Mouse (Mus musculus): ENCODE results near the gene Fam24a. TPM values are rescaled to one million over a fixed set of nuclear protein-coding genes. Genes with fewer than 3 reads are reported as not detected.
A peak's percentile ranks its signal among the peaks of the same experiment; 100 is the strongest.

Fam24a gene
- polyA plus RNA-seq, 1 experiment from 2014 or later, result not detected

DNA sequence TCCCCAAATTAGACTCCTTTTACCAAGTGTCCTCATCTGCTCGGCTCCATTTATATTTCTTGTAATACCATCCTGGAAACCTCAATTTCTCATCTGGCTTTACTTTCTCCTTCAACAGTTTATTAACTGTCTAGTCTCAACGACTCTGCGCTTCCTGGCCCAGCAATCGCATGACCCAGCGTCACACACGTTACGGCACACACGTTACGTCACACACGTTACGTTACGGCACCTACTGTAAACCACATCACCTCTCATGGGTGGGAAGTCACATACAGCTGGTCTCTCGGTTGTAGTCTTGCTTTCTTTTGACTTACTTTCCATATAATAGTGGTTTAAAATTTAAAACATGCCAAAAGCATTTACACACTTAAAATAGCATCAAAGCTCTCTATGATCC, 22.4 kb downstream of the Fam24a start:
- Histone ChIP-seq H3K36me3 (peaks cover 93% of the 10 kb centered on the region), H3K27me3 (ENCODE audit: low read depth, poor library complexity, severe bottlenecking) (no peaks in the 10 kb centered on the region), H3K9me3 (replicated peaks) (no peaks in the 10 kb centered on the region), H3K4me1 (peaks cover 3% of the 10 kb centered on the region), H3K27ac (replicated peaks) (no peak overlapping the region), H3K4me3 (no peak overlapping the region)
- WGBS, result 96% methylated on average over 13 of the region's 13 CpGs
- no peak for DNase-seq (ENCODE audit: low spot score)

DNA sequence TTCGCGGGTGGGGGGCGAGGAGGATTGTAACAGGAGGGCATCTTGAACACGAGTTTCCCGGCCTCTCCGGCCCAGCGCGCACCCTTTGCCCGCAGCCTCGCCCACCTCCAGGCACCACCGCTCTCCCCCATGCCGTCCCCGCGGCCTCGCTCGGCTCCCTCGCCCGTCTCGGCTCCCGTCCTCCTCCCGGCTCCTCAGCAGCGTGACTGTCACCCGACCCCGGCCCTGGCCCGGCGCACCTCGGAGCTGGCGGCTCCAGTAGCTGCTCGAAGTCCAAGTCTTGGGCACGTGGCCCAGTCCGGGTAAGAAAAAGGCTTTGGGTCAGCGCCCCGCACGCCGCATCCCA, 28.6 kb downstream of the Fam24a start:
- WGBS, result under 1% methylated on average over 35 of the region's 35 CpGs
- DNase-seq (ENCODE audit: low spot score), result no peak
- Histone ChIP-seq H3K27me3 (ENCODE audit: low read depth, poor library complexity, severe bottlenecking) (peaks cover 7% of the 10 kb centered on the region; the same call in 1 of the 2 replicates), H3K9me3 (replicated peaks) (no peaks in the 10 kb centered on the region), H3K4me3 (peak overlapping the region; percentile 89), H3K36me3 (peaks cover 38% of the 10 kb centered on the region), H3K27ac (replicated peaks) (peak overlapping the region; percentile 94), H3K4me1 (peaks cover 22% of the 10 kb centered on the region)

DNA sequence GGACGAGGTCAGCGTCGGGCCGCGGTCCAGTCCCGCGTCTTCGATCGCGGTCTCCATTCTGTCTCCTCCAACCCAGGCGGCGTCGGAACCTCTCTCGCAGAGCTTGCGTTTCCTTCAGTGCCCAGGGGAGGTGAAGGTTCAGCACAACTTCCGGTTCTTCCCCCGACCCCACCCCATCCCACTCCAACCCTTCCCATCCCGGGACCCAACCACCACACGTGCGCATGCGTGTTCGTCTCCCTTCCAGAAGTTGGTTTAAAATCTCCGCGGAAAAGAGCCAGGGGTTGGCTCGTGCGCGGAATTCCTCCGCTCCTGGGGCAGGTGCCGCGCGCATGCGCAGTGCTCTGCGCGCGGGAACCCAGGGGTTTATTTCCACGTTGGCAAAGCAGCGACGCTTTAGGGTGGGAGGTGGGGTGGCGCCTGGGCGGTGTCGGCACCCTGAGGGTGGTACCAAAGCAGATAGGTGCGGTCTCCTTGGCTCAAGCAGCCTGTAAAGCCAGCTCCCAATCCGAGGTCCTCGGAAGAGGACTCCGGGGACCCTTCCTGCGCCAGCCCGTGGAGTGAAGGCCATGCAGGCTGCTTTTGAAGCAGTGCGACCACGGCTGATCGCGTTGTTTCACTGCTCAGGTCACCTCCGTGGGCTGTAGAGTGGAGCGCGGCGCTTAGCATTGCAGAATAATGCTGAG, 29.1 kb downstream of the Fam24a start, which contains the start of gene 2310057M21Rik:
2310057M21Rik (minus strand) TSS at position 145 of the 686 bp plus-strand sequence.
- WGBS, result under 1% methylated on average over 55 of the region's 55 CpGs
- H3K27ac ChIP-seq (replicated peaks), result peak within 1 kb of the TSS; percentile 94

DNA sequence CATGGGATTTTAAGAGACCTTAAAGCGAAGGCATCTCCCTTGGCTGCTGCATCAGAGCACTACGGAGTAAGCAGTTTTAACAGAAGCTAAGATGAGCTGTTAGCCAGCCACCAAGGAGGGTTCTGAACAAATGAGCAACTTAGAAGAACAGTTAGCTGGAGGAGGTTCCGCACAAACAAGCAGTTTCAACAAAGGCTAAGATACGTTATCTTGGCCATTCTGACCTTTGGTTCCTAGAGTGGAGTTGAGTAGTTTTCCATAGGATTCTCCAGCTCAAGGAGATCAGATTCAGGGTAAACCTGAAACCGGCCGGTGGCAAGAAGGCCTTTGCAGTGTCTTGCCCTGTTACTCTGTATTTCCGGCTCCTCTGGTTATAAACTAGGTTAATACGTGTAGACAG, 30.5 kb downstream of the Fam24a start:
- 94% methylated on average over 8 of the region's 8 CpGs for WGBS
- Histone ChIP-seq H3K27ac (replicated peaks) (no peak overlapping the region), H3K27me3 (ENCODE audit: low read depth, poor library complexity, severe bottlenecking) (peaks cover 7% of the 10 kb centered on the region; the same call in 1 of the 2 replicates), H3K4me3 (no peak overlapping the region), H3K9me3 (replicated peaks) (no peaks in the 10 kb centered on the region), H3K4me1 (peaks cover 22% of the 10 kb centered on the region), H3K36me3 (peaks cover 19% of the 10 kb centered on the region)
- no peak for DNase-seq (ENCODE audit: low spot score)

More for the DNA sequence above, 29.1 kb downstream of the Fam24a start, which contains the start of gene 2310057M21Rik:
- Histone ChIP-seq H3K4me3 (peak within 1 kb of the TSS; percentile 89), H3K4me1 (peaks cover 22% of the 10 kb centered on the region), H3K36me3 (peaks cover 33% of the 10 kb centered on the region), H3K27me3 (ENCODE audit: low read depth, poor library complexity, severe bottlenecking) (peaks cover 7% of the 10 kb centered on the region; the same call in 1 of the 2 replicates), H3K9me3 (replicated peaks) (no peaks in the 10 kb centered on the region)
- DNase-seq (ENCODE audit: low spot score), result peak; percentile 95

DNA sequence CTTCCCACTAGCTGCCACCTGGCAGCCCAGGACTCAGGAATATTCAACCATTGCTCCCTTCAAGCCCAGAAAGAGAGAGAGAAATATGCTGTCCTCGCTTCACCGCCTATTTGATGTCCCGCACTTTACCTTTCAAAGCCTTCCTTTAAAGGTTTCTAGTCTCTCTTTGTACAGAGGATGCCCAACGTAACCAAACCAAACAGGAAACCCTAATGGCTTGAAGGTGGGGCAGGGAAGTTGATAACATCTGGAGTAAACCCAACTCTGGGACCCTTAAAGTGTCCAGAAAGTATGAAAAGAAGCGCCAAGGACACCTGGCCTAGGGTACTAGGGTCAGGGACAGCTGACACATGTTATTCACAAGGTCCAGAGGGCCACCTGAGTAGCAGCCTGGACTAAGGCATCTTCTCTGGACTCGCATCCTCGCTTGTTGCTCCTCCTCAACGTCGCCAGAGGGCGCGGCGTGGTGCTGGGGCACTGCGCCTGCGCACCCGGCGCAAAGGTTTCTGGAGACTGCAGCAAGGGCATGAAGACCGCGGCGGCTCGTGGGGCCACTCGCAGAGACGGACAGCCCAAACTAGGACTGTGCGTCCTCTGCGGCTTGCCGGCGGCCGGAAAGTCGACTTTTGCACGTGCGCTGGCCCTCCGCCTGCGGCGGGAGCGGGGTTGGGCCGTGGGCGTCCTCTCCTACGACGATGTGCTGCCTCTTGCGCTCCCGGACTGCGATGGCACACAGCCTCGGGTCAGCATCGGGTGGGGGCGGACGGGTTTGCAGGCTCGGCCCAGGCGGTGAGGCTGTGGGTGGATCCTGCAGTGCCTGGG, 37.2 kb downstream of the Fam24a start, which contains the start of gene Pstk:
Pstk (plus strand) TSS at position 494 of the 822 bp plus-strand sequence.
- H3K36me3 ChIP-seq, result peaks cover 12% of the 10 kb centered on the region
- peak; percentile 91 for DNase-seq (ENCODE audit: low spot score)
- H3K9me3 ChIP-seq (replicated peaks), result no peaks in the 10 kb centered on the region
- WGBS, result 5% methylated on average over 47 of the region's 47 CpGs
- peaks cover 20% of the 10 kb centered on the region for H3K4me1 ChIP-seq
- no peaks in the 10 kb centered on the region for H3K27me3 ChIP-seq (ENCODE audit: low read depth, poor library complexity, severe bottlenecking)
- peak within 1 kb of the TSS; percentile 95 for H3K27ac ChIP-seq (replicated peaks)
- H3K4me3 ChIP-seq, result peak within 1 kb of the TSS; percentile 73

DNA sequence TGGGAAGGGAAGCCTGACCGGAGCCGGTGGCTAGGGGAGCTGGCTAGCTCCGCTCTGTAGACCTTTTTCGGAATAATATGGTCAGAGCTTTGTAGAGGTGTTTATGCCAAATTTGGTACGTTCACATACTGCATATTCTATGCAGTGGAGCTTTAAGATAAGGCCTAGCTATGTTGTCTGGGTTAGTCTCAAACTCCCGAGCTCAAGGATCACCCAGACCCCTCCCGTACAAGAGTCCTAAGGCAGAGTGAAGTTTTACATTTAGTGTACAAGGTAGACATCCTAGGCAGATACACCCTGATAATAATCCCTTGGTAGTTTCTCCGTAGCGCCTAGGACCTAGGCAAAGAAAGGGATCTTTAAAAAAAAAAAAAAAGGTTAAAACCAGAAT, 37.8 kb downstream of the Fam24a start:
- H3K9me3 ChIP-seq (replicated peaks), result no peaks in the 10 kb centered on the region
- WGBS, result 11% methylated on average over 9 of the region's 9 CpGs
- peaks cover 12% of the 10 kb centered on the region for H3K36me3 ChIP-seq
- no peak for DNase-seq (ENCODE audit: low spot score)
- peak overlapping the region; percentile 73 for H3K4me3 ChIP-seq
- peak overlapping the region; percentile 95 for H3K27ac ChIP-seq (replicated peaks)
- peaks cover 20% of the 10 kb centered on the region for H3K4me1 ChIP-seq
- no peaks in the 10 kb centered on the region for H3K27me3 ChIP-seq (ENCODE audit: low read depth, poor library complexity, severe bottlenecking)

DNA sequence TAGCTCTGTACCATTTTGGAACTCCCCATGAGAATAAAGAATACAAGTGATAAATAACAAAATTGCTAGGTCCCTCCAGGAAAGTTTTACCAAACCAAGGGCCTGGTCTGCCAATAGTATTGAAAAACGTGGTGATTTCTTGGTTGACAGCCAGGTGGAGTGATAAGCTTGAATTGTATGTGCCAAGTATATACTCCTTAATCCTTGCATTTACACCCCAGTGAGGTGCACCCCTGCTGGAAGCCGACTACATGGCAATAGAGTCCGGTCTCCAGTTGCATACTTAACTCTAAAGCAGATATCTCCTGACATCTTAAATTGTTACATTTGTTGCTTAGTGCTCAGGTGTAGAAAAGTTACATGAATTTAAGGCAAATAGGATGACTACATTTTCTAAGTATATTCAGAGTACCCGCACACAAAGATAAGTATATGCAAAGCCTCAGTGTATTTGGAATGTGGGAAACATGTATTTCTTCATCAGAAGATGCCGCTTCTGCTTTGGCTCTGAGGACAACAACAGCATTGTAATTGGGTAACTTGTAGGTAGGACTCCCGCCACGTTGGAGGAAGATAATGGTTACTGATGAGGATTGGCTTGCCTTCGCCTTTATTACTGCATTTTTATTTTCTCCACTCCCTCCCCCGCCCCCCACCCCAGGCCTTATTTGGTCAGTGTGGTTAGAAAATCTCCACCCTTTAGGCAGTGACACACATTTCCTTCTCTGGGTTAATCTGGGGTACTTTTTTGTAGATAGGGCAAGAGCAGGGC, 38.4 kb downstream of the Fam24a start:
- Histone ChIP-seq H3K36me3 (peaks cover 12% of the 10 kb centered on the region), H3K27ac (replicated peaks) (peak overlapping the region; percentile 95; the same call in 1 of the 2 replicates), H3K4me3 (peak overlapping the region; percentile 73), H3K9me3 (replicated peaks) (no peaks in the 10 kb centered on the region), H3K4me1 (peaks cover 20% of the 10 kb centered on the region), H3K27me3 (ENCODE audit: low read depth, poor library complexity, severe bottlenecking) (no peaks in the 10 kb centered on the region)
- whole genome bisulfite sequencing, result 78% methylated on average over 9 of the region's 9 CpGs
- no peak for DNase-seq (ENCODE audit: low spot score)

Other genes starting within 250 kb of the Fam24a start
- gene 4933402N03Rik, start 187.6 kb upstream of the Fam24a start, polyA plus RNA-seq (2016; fragmentation: Nextera tagmentation; extraction: Ambion mirVana), result not detected in 2 replicates
- gene 5430419D17Rik, start 159.5 kb upstream of the Fam24a start, polyA plus RNA-seq (2016; fragmentation: Nextera tagmentation; extraction: Ambion mirVana), result not detected in 2 replicates
- 0.06 TPM in 1 of 2 replicates, not detected in the other for gene Cuzd1, start 11.6 kb upstream of the Fam24a start, polyA plus RNA-seq (2016; fragmentation: Nextera tagmentation; extraction: Ambion mirVana)
- not detected in 2 replicates for gene Fam24b, start 4.3 kb upstream of the Fam24a start, polyA plus RNA-seq (2016; fragmentation: Nextera tagmentation; extraction: Ambion mirVana)
- gene 2310057M21Rik, start 28.9 kb downstream of the Fam24a start, polyA plus RNA-seq (2016; fragmentation: Nextera tagmentation; extraction: Ambion mirVana), result 22.9 and 24.0 TPM in 2 replicates
- gene Pstk, start 37.3 kb downstream of the Fam24a start, polyA plus RNA-seq (2016; fragmentation: Nextera tagmentation; extraction: Ambion mirVana), result 71.7 and 76.0 TPM in 2 replicates
- 15.6 and 18.7 TPM in 2 replicates for gene Ikzf5, start 76.7 kb downstream of the Fam24a start, polyA plus RNA-seq (2016; fragmentation: Nextera tagmentation; extraction: Ambion mirVana)
- 64.1 and 83.5 TPM in 2 replicates for gene Acadsb, start 76.7 kb downstream of the Fam24a start, polyA plus RNA-seq (2016; fragmentation: Nextera tagmentation; extraction: Ambion mirVana)
- gene Hmx3, start 209.0 kb downstream of the Fam24a start, polyA plus RNA-seq (2016; fragmentation: Nextera tagmentation; extraction: Ambion mirVana), result not detected in 2 replicates
- 0.07 TPM in 2 replicates for gene Hmx2, start 214.9 kb downstream of the Fam24a start, polyA plus RNA-seq (2016; fragmentation: Nextera tagmentation; extraction: Ambion mirVana)
- 323 and 340 TPM in 2 replicates for gene Bub3, start 226.4 kb downstream of the Fam24a start, polyA plus RNA-seq (2016; fragmentation: Nextera tagmentation; extraction: Ambion mirVana)

Data from midbrain, embryonic 10.5 days (tissue).